Mouse (Mus musculus) heart, adult 10 weeks (tissue): ENCODE results near the gene Proz. TPM values are rescaled to one million over a fixed set of nuclear protein-coding genes. Genes with fewer than 3 reads are reported as not detected.

ENCODE experiments used
- polyA plus RNA-seq: library from polyadenylated mRNA; stranded (reverse); fragments of 350-450 nt; fragmentation: Illumina TruSeq; extraction: RNeasy Lipid Tissue Mini Kit (QIAGEN cat#74804); gene quantifications from one replicate; pipeline ENCODE4 v1.2.3, GENCODE M21; 2014; ENCODE audit warnings: low read depth, low replicate concordance

The Proz gene
- 0.21 TPM for polyA plus RNA-seq

GRCm38 (mm10) chr8:13060441-13061150, at the start of gene Proz:
Proz (plus strand) TSS chr8:13060914.

GRCm38 (mm10) chr8:13025487-13026224, 35.1 kb upstream of the Proz start, which contains the start of gene F7:
F7 (plus strand) TSS chr8:13026034.

GRCm38 (mm10) chr8:13037015-13037414, 23.7 kb upstream of the Proz start, which contains the start of gene F10:
F10 (plus strand) TSS chr8:13037308.

GRCm38 (mm10) chr8:13105087-13105881, 44.6 kb downstream of the Proz start, which contains the start of the genes Pcid2 and Cul4a:
Pcid2 (minus strand) TSS chr8:13105459.
Cul4a (plus strand) TSS chr8:13105621.

Other genes with a start within 250 kb of the Proz start
- gene Mcf2l, start 187.1 kb upstream of the Proz start, polyA plus RNA-seq = 37.2 TPM
- gene F7, start 34.9 kb upstream of the Proz start, polyA plus RNA-seq = not detected
- 0.79 TPM for gene F10, start 23.6 kb upstream of the Proz start, polyA plus RNA-seq
- 12.6 TPM for gene Pcid2, start 44.5 kb downstream of the Proz start, polyA plus RNA-seq
- gene Cul4a, start 44.7 kb downstream of the Proz start, polyA plus RNA-seq = 77.6 TPM
- gene Lamp1, start 98.2 kb downstream of the Proz start, polyA plus RNA-seq = 457 TPM
- 3.6 TPM for gene Grtp1, start 139.7 kb downstream of the Proz start, polyA plus RNA-seq
- 663 TPM for gene Adprhl1, start 193.2 kb downstream of the Proz start, polyA plus RNA-seq
- gene Dcun1d2, start 227.2 kb downstream of the Proz start, polyA plus RNA-seq = 70.3 TPM
- gene Tmco3, start 227.3 kb downstream of the Proz start, polyA plus RNA-seq = 20.3 TPM